Mouse (Mus musculus): ENCODE results near the gene Gm20708. TPM values are rescaled to one million over a fixed set of nuclear protein-coding genes. Genes with fewer than 3 reads are reported as not detected.

Gene Gm20708
- polyA plus RNA-seq (2015; fragmentation: Nextera tagmentation; extraction: Ambion mirVana) = 0.31 and 0.46 TPM in 2 replicates

GRCm38 (mm10) chr11:117809407-117810311 is at the start of gene Gm20708, which contains the start of gene Syngr2:
TSS of gene Gm20708 (plus strand) at chr11:117809668.
TSS of gene Syngr2 (plus strand) at chr11:117809668.

DNA sequence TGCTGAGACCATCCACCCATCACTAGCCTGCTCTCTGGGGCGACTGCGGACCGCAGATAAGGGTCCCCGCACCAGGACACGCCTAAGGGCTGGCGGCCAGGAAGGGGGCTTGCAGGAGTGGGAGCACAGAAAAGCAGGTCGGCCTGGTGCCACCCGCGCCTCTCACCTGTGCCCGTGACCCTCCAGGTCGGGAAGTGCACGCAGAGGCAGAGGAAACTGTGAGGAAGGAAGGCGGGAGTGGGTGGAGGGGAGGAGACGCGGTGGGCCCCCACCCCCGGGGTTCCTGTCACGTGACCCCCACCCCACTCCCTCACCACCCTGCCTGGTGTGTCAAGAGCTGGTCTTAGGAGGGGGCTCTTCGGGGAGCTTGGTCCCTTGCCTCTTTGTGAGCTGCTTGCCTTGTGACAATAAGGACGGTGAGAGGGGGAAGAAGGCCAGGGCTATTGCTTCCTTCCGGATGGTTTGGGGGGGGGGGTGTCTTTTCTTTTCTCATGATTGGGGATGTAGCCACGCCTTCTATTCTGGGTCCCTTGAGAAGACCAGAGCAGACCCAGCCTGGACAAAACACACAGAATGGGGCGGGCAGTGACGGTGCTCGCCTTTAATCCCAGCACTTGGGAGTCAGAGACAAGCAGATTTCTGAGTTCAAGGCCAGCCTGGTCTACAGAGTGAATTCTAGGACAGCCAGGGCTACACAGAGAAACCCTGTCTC is 27.3 kb upstream of the Gm20708 start, which contains the start of the genes Tmc8 and Tmc6:
TSS of gene Tmc8 (plus strand) at position 84 of the 712 bp plus-strand sequence.
TSS of gene Tmc6 (minus strand) at position 206 of the 712 bp plus-strand sequence.

DNA sequence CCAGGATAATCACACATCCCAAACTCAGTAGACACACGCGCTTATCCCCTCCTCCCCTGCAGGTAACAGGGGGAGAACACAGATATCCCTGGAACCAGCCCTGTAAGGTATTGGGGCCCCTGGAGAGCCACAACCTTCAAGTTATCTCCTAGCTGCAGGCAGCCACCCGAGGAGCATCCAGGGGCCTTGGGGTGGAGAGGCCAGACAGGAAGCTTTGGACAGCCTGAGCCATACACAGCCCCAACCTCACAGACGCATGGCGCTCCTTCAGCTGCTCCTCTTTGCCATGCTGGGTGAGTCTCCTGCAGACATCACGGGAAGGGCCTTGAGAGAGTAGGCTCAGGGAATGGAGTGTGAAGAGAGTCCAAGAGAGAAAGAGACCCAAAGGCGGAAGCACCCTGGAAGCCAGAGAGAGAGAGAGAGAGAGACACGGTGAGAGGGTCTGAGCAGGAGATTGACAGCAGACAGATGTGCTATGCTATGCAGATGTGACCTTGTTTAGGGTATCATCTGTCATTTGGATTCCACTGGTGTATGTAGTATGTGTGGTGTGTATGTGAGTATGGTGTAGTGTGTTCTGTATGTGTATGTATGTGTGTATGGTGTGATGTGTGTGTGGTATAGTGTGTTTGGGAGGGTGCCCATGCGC is 11.8 kb upstream of the Gm20708 start, which contains the start of gene 6030468B19Rik:
TSS of gene 6030468B19Rik (plus strand) at position 150 of the 649 bp plus-strand sequence.

GRCm38 (mm10) chr11:117825333-117826101 is 16.0 kb downstream of the Gm20708 start, which contains the start of the genes Afmid and Tk1:
TSS of gene Afmid (plus strand) at chr11:117825924.
TSS of gene Tk1 (minus strand) at chr11:117826092.

GRCm38 (mm10) chr11:117848985-117849671 is 39.7 kb downstream of the Gm20708 start, which contains the start of gene Birc5:
TSS of gene Birc5 (plus strand) at chr11:117849251.

GRCm38 (mm10) chr11:117860601-117861000 is 51.1 kb downstream of the Gm20708 start, which contains the start of gene Tmem235:
TSS of gene Tmem235 (plus strand) at chr11:117860752.

DNA sequence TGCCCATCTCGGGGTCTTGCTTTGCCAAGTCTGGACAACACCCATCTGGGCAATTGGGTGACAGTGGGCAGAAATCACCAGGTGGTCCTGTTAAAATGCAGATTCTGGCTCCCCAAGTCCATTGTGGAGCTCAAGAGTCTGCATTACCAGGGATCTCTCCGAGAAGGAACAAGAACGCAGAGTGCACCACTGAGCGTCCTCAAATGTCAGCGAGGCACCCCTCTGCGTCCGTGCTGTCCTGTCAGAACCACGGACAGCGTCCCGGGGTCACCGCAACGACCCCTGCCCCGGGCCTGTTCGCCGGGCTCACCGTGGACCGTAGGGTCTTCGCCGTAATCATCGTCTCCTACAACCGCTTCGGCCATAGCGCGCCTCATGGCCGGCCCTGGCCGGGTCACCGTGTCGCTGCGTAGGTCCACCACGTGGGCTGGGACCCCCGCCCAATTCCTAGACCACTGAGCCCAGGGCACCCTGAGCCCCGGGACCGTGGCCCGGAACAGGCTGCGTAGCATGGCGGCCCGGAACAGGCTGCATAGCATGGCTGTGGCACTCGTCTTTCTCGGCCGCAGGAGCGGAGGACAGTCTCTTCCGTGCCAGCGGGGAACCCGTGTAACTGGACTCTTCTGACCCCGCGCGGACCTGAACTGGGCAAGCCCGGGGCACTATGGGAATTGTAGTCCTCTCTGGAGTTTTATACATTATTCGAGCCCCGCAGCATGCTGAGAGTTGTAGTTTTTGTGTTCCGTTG is 63.6 kb downstream of the Gm20708 start, which contains the start of gene Tha1:
TSS of gene Tha1 (minus strand) at position 621 of the 748 bp plus-strand sequence.

Other genes starting within 250 kb of the Gm20708 start
- 4.8 and 5.3 TPM in 2 replicates for gene Tnrc6c, start 155.4 kb upstream of the Gm20708 start, polyA plus RNA-seq (2015; fragmentation: Nextera tagmentation; extraction: Ambion mirVana)
- gene Tmc8, start 27.6 kb upstream of the Gm20708 start, polyA plus RNA-seq (2015; fragmentation: Nextera tagmentation; extraction: Ambion mirVana) = 4.9 and 6.1 TPM in 2 replicates
- gene Tmc6, start 27.5 kb upstream of the Gm20708 start, polyA plus RNA-seq (2015; fragmentation: Nextera tagmentation; extraction: Ambion mirVana) = 15.1 and 17.0 TPM in 2 replicates
- gene 6030468B19Rik, start 12.0 kb upstream of the Gm20708 start, polyA plus RNA-seq (2015; fragmentation: Nextera tagmentation; extraction: Ambion mirVana) = not detected in 2 replicates
- gene Syngr2, start within 50 bp of the Gm20708 start, polyA plus RNA-seq (2015; fragmentation: Nextera tagmentation; extraction: Ambion mirVana) = 144 and 151 TPM in 2 replicates
- 4.2 and 5.4 TPM in 2 replicates for gene Afmid, start 16.3 kb downstream of the Gm20708 start, polyA plus RNA-seq (2015; fragmentation: Nextera tagmentation; extraction: Ambion mirVana)
- gene Tk1, start 16.4 kb downstream of the Gm20708 start, polyA plus RNA-seq (2015; fragmentation: Nextera tagmentation; extraction: Ambion mirVana) = 36.0 and 50.9 TPM in 2 replicates
- gene Birc5, start 39.6 kb downstream of the Gm20708 start, polyA plus RNA-seq (2015; fragmentation: Nextera tagmentation; extraction: Ambion mirVana) = 47.6 and 67.0 TPM in 2 replicates
- gene Tmem235, start 51.1 kb downstream of the Gm20708 start, polyA plus RNA-seq (2015; fragmentation: Nextera tagmentation; extraction: Ambion mirVana) = not detected in 2 replicates
- gene Tha1, start 63.8 kb downstream of the Gm20708 start, polyA plus RNA-seq (2015; fragmentation: Nextera tagmentation; extraction: Ambion mirVana) = 3.6 and 5.0 TPM in 2 replicates
- gene Socs3, start 160.4 kb downstream of the Gm20708 start, polyA plus RNA-seq (2015; fragmentation: Nextera tagmentation; extraction: Ambion mirVana) = 19.0 and 19.5 TPM in 2 replicates
- 22.7 and 23.4 TPM in 2 replicates for gene Pgs1, start 176.6 kb downstream of the Gm20708 start, polyA plus RNA-seq (2015; fragmentation: Nextera tagmentation; extraction: Ambion mirVana)